ENCODE assay signal across 9 mouse cellular contexts in the genomic region with DNA sequence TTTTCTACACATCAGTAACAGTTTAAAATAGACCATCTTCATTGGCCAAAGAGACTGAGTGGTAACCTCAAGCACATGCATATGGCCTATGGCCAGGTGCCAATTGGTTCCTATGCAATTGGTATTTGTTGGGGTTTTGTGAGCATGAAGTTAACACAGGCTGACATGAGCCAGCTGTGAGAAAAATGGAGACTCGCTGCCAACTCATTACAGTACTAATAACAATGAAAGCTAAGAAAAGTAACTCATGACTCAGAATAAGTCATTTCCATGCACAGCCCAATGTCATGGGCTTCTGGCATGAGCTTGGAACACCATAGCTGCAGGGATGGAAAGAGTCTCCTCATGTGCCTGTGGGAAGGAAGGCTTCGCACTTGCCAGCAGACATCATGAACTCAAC.
DNase-seq lines count a peak whose midpoint lies in the region; ATAC-seq and TF ChIP-seq lines count a peak whose summit lies in the region.
"Had no signal": no experiment of that assay in that cellular context is flagged by ENCODE, and none has a peak within 500 bp of the region (broad histone marks: within the 10 kb centered on the region; RNA-seq: fewer than 3 reads in every experiment).

No protein-coding gene starts in this region.

- intact Hi-C loops in heart, adult 2 months (cut with DNase I), result no loop called here

- H3K79me2 ChIP-seq in heart, adult 2 months (replicated peaks; ENCODE audit: control insufficient read depth, insufficient read depth, low read length), result no peaks in the 10 kb centered on the region
- H3K79me2 ChIP-seq in C2C12 (ENCODE audit: control insufficient read depth, insufficient read depth), result peaks cover 26% of the 10 kb centered on the region

- peaks cover 4% of the 10 kb centered on the region for H3K4me1 ChIP-seq in heart, adult 2 months (ENCODE audit: control insufficient read depth, insufficient read depth, low read length)
- no peaks in the 10 kb centered on the region for H3K4me1 ChIP-seq in heart, embryonic 10.5 days
- H3K4me1 ChIP-seq in embryonic facial prominence, embryonic 15.5 days, result peaks cover 32% of the 10 kb centered on the region
- 0 out of 2 replicates have a peak, but pooled peaks cover 2% of the 10 kb centered on the region for H3K4me1 ChIP-seq in lung, embryonic 16.5 days (replicated peaks; ENCODE audit: control insufficient read depth, insufficient read depth, low read length)
- 0 out of 2 replicates have a peak, but pooled peaks cover 4% of the 10 kb centered on the region for H3K4me1 ChIP-seq in midbrain, embryonic 14.5 days (ENCODE audit: control insufficient read depth, insufficient read depth, low read length)

- H3K4me2 ChIP-seq in embryonic facial prominence, embryonic 15.5 days (replicated peaks), result no peak overlapping the region
- no peak overlapping the region for H3K4me2 ChIP-seq in lung, embryonic 16.5 days (ENCODE audit: low read depth, low read length)
- no peak overlapping the region for H3K4me2 ChIP-seq in midbrain, embryonic 14.5 days (ENCODE audit: low read length)

- DNase-seq in heart, adult 2 months, result peak in 1 of 2 experiments; percentile 41
- DNase-seq in heart, embryonic 10.5 days (ENCODE audit: low spot score), result no peak
- DNase-seq in left cerebral cortex, adult 8-10 months (ENCODE audit: low spot score in 2 of 2), result no peak
- DNase-seq in midbrain, embryonic 14.5 days, result no peak
- DNase-seq in testis, postnatal 10 days (ENCODE audit: low spot score), result no peak
- DNase-seq: kidney, postnatal 25 days had no signal

- no peaks in the 10 kb centered on the region for H3K27me3 ChIP-seq in heart, adult 2 months (ENCODE audit: control insufficient read depth, insufficient read depth, low read length)
- no peaks in the 10 kb centered on the region for H3K27me3 ChIP-seq in heart, embryonic 10.5 days (ENCODE audit: insufficient read depth, poor library complexity, severe bottlenecking)
- H3K27me3 ChIP-seq in C2C12 (ENCODE audit: control insufficient read depth, insufficient read depth, insufficient read length), result no peaks in the 10 kb centered on the region
- no peaks in the 10 kb centered on the region for H3K27me3 ChIP-seq in embryonic facial prominence, embryonic 15.5 days
- H3K27me3 ChIP-seq in lung, embryonic 16.5 days (ENCODE audit: control insufficient read depth, insufficient read depth, low read depth, low read length), result no peaks in the 10 kb centered on the region
- no peaks in the 10 kb centered on the region for H3K27me3 ChIP-seq in midbrain, embryonic 14.5 days (ENCODE audit: control insufficient read depth, insufficient read depth, low read length)

- H3K4me3 ChIP-seq in heart, adult 2 months, result no peak overlapping the region
- H3K4me3 ChIP-seq in heart, embryonic 10.5 days, result no peak overlapping the region
- H3K4me3 ChIP-seq in C2C12 (ENCODE audit: insufficient read depth, poor library complexity, severe bottlenecking), result no peak overlapping the region
- no peak overlapping the region for H3K4me3 ChIP-seq in embryonic facial prominence, embryonic 15.5 days (replicated peaks)
- H3K4me3 ChIP-seq in lung, embryonic 16.5 days (ENCODE audit: low read length), result no peak overlapping the region
- no peak overlapping the region for H3K4me3 ChIP-seq in midbrain, embryonic 14.5 days (replicated peaks; ENCODE audit: low read depth, low read length)

- H3K9ac ChIP-seq in heart, adult 2 months (ENCODE audit: low read depth, low read length), result no peak overlapping the region
- no peak overlapping the region for H3K9ac ChIP-seq in embryonic facial prominence, embryonic 15.5 days
- no peak overlapping the region for H3K9ac ChIP-seq in lung, embryonic 16.5 days (ENCODE audit: low read length)
- H3K9ac ChIP-seq in midbrain, embryonic 14.5 days (replicated peaks; ENCODE audit: low read length), result no peak overlapping the region

- no peak for TF ChIP-seq POLR2A in heart, adult 2 months (IDR thresholded peaks at IDR 0.05; ENCODE audit: insufficient read depth, low read depth, low read length)

- 0 out of 2 replicates have a peak, but pooled peaks have one; percentile 25 for TF ChIP-seq EP300 in heart, adult 2 months (IDR thresholded peaks at IDR 0.05; ENCODE audit: insufficient read depth, low read depth, low read length)

- H3K36me3 ChIP-seq in heart, adult 2 months (ENCODE audit: control insufficient read depth, insufficient read depth, low read length), result no peaks in the 10 kb centered on the region
- no peaks in the 10 kb centered on the region for H3K36me3 ChIP-seq in heart, embryonic 10.5 days
- no peaks in the 10 kb centered on the region for H3K36me3 ChIP-seq in C2C12 (ENCODE audit: control insufficient read depth, insufficient read depth)
- no peaks in the 10 kb centered on the region; the same call in 1 of the 2 replicates for H3K36me3 ChIP-seq in embryonic facial prominence, embryonic 15.5 days
- H3K36me3 ChIP-seq in lung, embryonic 16.5 days (ENCODE audit: control insufficient read depth, insufficient read depth, low read length), result no peaks in the 10 kb centered on the region
- no peaks in the 10 kb centered on the region for H3K36me3 ChIP-seq in midbrain, embryonic 14.5 days (ENCODE audit: control insufficient read depth, insufficient read depth, low read length)

- H3K9me3 ChIP-seq in heart, embryonic 10.5 days, result no peaks in the 10 kb centered on the region
- H3K9me3 ChIP-seq in embryonic facial prominence, embryonic 15.5 days (replicated peaks), result no peaks in the 10 kb centered on the region
- no peaks in the 10 kb centered on the region for H3K9me3 ChIP-seq in lung, embryonic 16.5 days (ENCODE audit: control insufficient read depth, low read length)
- peaks cover 3% of the 10 kb centered on the region; the same call in 1 of the 2 replicates for H3K9me3 ChIP-seq in midbrain, embryonic 14.5 days (ENCODE audit: control insufficient read depth, low read length)

- 54% methylated on average over 2 of the region's 2 CpGs for WGBS in heart, adult 2 months
- WGBS in heart, embryonic 10.5 days, result 90% methylated on average over 2 of the region's 2 CpGs
- 51% methylated on average over 2 of the region's 2 CpGs for WGBS in embryonic facial prominence, embryonic 15.5 days
- WGBS in lung, embryonic 16.5 days, result 55% methylated on average over 2 of the region's 2 CpGs
- WGBS in midbrain, embryonic 14.5 days, result 80% methylated on average over 2 of the region's 2 CpGs

- peak; percentile 76 for ATAC-seq in embryonic facial prominence, embryonic 15.5 days (ENCODE audit: insufficient number of reproducible peaks, low FRiP score, low TSS enrichment, low read depth)
- peak; percentile 94 for ATAC-seq in lung, embryonic 16.5 days (ENCODE audit: low read depth)
- no peak for ATAC-seq in midbrain, embryonic 14.5 days (ENCODE audit: low FRiP score, low TSS enrichment)

- H3K79me3 ChIP-seq in C2C12 (ENCODE audit: low read depth), result no peaks in the 10 kb centered on the region

- H3K27ac ChIP-seq in heart, adult 2 months, result no peak overlapping the region
- no peak overlapping the region for H3K27ac ChIP-seq in heart, embryonic 10.5 days
- H3K27ac ChIP-seq in embryonic facial prominence, embryonic 15.5 days (replicated peaks), result no peak overlapping the region
- no peak overlapping the region for H3K27ac ChIP-seq in lung, embryonic 16.5 days (ENCODE audit: low read length)
- H3K27ac ChIP-seq in midbrain, embryonic 14.5 days (replicated peaks; ENCODE audit: low read depth, low read length), result no peak overlapping the region

- no peak overlapping the region for H3ac ChIP-seq in C2C12 (ENCODE audit: control insufficient read depth, insufficient read length, low read depth)

- no peak for TF ChIP-seq CTCF in heart, adult 2 months (IDR thresholded peaks at IDR 0.05)
- TF ChIP-seq CTCF in C2C12 (IDR thresholded peaks at IDR 0.05; ENCODE audit: control insufficient read depth, insufficient read depth, insufficient read length), result no peak

TF ChIP-seq in C2C12, 6 proteins besides CTCF, POLR2A, EP300 and RAD21:
- TF ChIP-seq FOSL1 (IDR thresholded peaks at IDR 0.05; ENCODE audit: insufficient read depth, low read length, poor library complexity, severe bottlenecking) (peak; percentile 17), USF1 (IDR thresholded peaks at IDR 0.05; ENCODE audit: low read depth) (no peak), MAX (IDR thresholded peaks at IDR 0.05) (peak; percentile 28), MYOD1 (IDR thresholded peaks at IDR 0.05; ENCODE audit: control insufficient read depth, insufficient read length, low read depth) (peak; percentile 28)
